Mouse (Mus musculus): Measurements from ENCODE around the gene Zbtb7a.

DNA sequence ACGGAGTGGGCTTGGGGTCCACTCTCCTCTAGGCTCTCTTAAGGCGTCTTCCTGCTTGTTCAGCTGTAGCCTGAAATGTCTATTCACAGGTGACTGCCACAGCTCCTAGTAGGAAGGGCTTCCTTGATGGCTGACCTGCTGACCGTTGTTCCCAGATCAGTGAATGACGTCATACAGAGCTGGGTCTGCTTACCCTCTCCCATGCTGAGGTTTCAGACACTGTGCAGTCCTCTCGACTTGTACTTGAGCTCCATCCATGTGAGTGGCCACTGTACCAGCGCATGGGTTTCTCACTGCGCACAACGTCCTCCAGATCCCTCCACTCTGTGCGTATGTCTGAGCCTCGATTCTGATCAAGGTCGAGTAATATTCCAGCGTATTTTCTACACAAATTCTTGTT, 17.6 kb downstream of the Zbtb7a start:
- TF ChIP-seq EP300 (optimal IDR thresholded peaks at IDR 0.05): no peak
- TF ChIP-seq CTCF (IDR thresholded peaks at IDR 0.05; ENCODE audit: low read depth): no peak
